Mouse (Mus musculus) layer of hippocampus, postnatal 10 days (tissue): ENCODE measurements at regions not wholly inside any gene's neighbourhood (a gene's known extent, or its start where the extent isn't known, plus 50 kb on each side); places are given as distances from the start of the nearest gene placed in this dataset.
"Not testable (repeated sequence)": the region's sequence is repeated elsewhere in the genome, so short reads cannot be mapped to it uniquely, and the experiment has no call there.

Source experiments
- DNase-seq, 2 experiments: peaks; one replicate each; pipeline ENCODE4 v3.0.0; 2021; ENCODE audit warnings: low spot score in 2 of 2

DNA sequence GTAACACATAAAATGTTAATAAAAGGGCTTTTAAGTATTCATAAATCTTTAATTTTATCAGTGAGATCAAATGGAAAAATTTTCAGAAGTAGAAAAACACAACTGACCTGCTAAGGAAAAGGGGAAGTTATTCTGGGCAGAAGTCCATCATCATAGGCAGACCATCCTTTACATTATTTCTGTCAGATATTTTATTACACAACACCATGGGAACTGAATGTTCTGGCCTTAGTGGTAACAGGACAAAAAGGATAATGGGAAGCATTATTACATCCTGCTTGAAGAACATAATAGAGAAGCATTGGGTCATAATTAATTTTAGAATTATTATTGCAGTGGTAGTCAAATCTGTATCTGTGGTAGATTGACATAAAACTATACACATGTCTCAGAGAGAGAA lies 603.5 kb upstream of the Gje1 start:
- DNase-seq, result no peak

DNA sequence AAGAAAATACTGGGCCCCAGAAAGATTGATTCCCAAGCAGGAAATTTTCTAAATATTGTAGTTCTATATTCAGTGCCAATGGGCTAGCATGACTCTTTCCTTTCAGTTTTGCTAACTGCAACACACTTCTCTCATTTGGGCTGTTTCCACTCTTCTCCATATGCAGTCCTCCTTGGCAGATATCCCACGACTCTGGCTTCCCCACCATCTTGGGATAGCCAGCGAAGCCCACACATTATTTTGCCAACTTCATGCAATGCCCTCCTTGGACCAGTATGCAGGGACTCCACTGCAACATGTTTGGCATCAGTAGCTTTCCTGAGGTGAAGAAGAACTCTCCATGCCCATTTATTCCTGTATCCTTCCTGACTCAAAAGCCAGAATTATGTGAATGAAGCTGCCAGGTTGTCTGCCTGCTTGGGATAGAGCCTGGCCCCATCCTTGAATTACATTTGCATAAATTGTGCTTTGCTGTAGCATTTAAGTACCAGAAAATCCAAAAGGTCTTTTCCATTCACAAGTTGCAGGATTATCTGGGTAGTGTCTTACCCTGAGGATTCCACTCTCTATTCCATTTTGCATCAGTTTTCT lies 599.1 kb upstream of the Gje1 start:
- DNase-seq, result no peak

DNA sequence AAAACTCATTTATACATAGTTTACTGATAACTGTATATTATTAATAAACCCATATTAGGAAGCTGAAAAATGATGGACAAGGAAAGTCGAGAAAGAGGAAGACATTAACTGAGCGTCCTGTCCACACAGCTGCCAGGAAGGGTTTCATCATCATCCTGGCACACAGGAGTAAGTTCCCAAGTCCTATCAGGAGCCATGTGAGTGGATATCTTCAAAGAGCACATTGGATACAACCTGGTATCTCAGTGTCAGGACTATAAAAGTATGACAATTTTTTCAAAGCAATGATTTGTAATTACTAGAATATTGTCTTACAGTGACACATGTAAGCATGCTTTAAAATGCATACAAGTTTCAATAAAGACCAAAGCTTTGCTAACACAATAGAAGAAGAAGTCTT lies 592.6 kb upstream of the Gje1 start:
- no peak for DNase-seq

GRCm38 (mm10) chr10:15305811-15306473 lies 587.9 kb upstream of the Gje1 start:
- DNase-seq, result no peak

GRCm38 (mm10) chr10:15300199-15301085 lies 582.4 kb upstream of the Gje1 start:
- peak; percentile 77 to 84 for DNase-seq

DNA sequence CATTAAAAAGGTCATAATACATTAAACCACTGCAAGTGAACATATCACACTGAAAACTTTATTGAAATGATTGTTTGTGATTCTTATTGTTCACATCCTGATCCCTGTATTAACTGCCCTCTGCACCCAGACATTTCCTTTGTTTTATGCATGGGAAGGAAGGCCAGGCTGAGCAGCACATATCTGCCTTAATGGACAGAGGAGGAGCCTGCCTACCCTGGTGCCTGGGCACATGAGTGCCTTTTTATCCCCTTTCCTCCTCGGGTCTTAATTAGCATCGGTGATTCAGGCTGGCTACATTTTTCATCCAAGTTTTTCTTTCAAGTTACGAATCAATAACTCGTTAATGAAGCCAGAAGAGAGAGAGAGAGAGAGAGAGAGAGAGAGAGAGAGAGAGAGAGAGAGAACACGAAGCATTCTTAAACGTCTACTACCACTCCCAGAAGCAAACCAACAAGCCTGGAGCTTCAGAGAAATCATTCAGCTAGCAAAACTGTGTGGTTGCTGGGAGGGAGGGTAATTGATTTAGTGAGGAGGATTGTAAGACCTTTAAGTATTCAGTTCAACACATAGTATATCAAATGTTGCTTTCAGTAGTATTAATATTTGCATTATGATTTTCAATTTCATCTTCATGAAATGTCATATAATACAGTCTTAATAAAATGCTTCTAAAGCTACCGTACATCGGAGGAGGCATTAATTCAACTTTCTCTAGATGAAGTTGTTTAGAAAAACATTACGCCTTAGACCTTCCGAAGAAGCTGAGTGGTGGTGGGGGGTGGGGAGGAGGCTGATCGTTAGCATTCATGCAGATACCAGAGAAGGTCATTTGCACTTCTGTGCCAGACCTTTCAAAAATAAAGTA lies 581.6 kb upstream of the Gje1 start:
- DNase-seq, result peak in 1 of 2 experiments; percentile 10

DNA sequence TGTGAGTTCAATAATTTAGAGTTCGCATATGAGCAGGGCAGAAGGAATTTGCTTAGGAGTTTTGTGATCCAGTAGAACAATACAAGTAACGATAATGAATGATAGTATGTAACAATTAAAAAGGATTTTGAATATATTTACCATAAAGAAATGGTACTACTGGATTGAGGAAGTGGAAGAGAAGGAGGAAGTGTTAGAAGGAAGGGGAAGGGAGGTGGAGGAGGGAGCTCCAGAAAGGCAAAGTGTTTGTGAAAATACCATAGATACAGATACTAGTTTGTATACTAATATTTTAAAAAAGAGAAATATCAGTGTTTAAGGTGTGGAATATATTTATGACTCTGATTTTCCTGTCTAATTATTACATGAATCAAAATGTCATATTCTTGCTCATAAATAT lies 579.2 kb upstream of the Gje1 start:
- DNase-seq, result no peak

DNA sequence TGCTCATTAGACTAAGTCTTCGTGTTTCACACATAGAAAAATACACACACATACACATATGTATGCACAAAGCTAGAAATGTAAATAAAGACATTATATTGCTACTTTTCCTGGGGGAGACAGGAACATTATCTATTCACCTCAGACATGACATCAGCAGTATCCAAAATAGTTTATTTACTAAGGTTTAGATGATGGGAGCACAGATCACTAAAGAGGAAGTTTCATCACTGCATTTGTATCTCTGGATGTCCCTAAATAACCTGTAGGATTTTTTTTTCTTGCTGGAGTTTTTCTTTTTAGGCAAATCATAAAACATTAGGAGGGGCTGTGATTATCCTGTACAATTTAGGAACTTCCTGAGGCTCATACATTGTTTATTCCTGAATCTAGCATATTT lies 576.1 kb upstream of the Gje1 start:
- no peak for DNase-seq

DNA sequence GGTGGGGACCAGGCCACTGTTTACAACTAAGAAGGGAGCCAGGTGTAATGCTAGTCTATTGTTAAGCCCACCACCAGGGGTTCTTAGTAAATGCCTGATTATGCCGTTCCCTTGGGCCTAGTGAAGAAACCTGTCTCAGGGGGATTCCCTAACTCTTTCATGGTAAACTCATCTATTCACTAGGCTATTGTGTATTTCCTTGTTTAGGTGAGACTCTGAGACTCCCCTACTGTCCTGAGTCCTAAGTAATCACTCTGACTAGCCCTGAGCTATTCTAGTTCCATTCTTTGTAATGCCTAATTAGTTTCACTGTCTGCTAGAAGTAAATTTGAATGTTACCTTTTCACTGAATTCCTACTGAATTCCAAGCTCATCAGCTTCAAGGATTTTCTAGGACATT lies 545.3 kb upstream of the Gje1 start:
- DNase-seq, result not testable (repeated sequence)

- not testable (repeated sequence) for DNase-seq
Observed at GRCm38 (mm10) chr10:15262282-15262681, 544.3 kb upstream of the Gje1 start.

DNA sequence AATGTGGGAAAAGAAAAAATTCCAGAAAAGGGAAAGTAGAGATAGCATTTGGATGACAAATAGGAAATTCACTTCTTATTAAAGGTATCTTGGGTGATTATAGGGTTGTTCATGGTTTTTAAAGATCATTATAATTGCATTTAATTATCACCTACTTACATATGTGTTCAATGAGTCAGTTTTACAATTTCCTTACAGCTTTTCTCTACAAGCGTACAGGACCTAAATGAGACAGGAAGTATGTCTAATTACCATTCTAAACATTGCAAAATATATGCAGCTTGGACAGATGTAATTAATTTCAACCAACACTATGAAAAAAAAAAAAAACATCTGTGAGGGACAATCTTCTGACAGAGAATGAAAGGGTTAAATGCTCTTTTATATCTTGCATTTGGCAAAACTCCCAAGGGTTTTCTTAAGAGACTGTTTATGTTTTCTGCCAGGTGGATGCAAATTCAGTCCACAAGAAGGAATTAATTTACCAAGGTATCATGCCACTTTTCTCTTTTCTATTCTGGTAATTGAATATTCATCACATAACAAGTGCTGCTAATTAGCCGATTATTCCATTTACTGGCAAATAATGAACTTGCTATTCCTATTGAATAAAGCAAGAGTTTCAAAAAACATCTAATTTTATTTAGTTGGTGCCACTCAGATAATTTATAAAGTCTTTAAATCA lies 531.5 kb upstream of the Gje1 start:
- DNase-seq, result no peak

DNA sequence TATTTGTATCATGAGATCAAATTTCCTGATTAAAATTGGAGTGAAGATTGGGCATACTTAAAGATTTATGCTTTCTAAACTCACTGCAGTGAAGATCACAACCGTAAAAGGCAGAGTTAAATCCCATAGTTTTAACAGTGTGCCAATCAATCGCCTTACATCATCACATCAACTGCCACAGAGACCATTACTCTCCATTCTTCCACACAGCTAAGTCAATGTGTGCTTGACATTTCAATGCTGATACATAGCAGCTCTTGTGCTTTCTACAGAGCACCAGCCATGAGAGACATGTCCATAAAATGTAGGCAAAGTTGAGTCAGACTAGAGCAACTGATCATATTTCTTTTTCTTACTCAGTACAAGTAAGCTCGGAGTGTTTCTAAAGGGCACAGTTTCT lies 530.9 kb upstream of the Gje1 start:
- DNase-seq, result no peak

- DNase-seq, result no peak
Observed at GRCm38 (mm10) chr10:15244376-15245262, 526.6 kb upstream of the Gje1 start.

- DNase-seq, result no peak
Observed at GRCm38 (mm10) chr10:15243460-15243859, 525.4 kb upstream of the Gje1 start.

DNA sequence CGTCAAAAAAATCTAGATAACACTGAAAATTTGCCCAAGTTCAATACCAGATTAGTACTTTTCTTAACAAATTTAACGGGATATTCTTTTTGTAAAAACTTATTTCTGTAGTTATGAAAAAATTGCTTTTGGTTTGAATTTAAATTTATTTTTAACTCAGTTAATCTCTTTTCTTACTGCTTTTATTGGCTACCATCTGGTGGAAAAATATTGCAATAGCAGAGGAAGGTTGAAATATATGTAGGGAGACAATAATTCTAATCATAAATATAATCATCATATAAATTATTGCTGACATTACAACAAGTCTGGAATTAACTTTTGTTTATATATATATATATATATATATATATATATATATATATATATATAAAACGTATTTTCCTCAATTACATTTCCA lies 500.9 kb upstream of the Gje1 start:
- DNase-seq, result no peak

DNA sequence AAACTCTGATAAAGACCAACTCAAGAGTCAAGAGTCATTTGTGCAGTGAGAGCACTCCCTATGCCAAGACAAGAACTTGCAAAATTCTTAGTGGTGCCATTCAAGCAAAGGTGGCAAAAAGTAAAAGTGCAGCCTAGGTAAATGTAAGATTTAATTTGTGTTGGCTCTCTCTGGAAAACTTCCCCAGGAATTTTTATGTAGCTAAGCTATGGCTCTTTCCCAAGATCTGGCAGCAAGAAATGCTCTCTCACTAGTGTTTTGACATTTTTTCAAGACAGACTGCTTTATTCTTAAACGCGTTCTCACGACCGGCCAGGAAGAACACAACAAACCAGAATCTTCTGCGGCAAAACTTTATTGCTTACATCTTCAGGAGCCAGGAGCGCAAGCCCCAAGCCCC lies 461.6 kb upstream of the Gje1 start:
- DNase-seq, result no peak

GRCm38 (mm10) chr10:15174421-15174820 lies 456.4 kb upstream of the Gje1 start:
- DNase-seq, result no peak

DNA sequence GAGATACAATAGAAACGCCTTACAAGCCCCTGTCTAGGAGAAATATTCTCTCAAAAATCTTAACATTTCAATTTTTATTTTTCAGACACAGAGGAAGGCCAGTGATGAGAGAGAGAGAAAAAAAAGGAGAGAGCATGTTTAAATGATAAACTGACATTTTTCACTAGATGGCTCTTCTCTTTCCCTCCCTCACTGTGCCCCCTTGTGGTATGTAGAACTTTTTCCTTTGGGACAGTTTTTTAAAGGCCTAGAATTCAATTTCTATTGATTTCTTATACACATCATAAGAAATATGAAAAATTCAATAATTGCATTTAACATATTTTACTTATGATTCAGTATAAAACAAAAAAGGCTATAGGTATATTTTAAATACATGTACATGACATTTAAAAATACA lies 454.5 kb upstream of the Gje1 start:
- DNase-seq, result no peak

DNA sequence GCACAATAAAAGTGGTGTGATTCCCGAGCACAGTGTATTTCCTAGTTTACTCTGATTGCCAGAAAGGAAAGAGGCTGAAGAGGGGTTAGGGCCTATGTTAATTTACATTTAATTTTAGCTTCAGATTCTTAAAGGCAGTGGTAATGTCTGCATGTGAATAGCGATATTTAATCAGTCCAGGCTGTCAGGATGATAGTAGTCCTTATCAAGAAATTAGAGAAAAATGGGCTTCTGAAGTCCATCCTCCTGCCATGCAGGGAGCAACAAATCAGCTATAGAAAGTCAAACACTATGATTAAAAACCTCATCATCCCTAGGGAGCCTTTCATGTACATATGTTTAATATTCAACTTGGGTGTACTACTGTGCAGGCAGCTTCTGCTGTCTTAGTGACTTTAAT lies 422.7 kb upstream of the Gje1 start:
- DNase-seq, result no peak
